Mouse (Mus musculus): ENCODE results near the gene Smoc1.

The Smoc1 gene

GRCm38 (mm10) chr12:81026277-81026994 is at the start of gene Smoc1:
TSS of gene Smoc1 (plus strand) at chr12:81026808.
- DNase-seq (ENCODE audit: extremely low spot score, low read depth, low spot score): no peak

DNA sequence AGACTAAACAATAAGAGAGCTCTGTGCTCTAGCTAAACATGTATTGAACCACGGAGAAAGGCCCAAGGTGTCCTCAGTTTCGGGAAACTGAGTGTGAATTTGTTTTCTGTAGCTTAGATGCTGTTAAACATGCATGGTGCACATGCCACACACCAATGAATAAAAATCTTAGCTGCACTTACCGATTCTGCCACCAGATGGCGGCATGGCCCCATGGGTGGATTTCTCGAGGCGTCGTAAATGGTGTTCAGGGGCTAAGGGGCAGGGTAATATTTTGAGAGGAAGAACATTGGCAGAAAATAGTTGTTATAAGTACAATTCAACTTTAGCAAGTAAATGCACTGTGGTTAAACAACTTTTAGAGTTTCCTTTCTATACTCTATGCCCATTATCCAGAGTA is 44.3 kb upstream of the Smoc1 start:
- peak; percentile 73 for DNase-seq (ENCODE audit: extremely low spot score, low read depth, low spot score)

GRCm38 (mm10) chr12:80983695-80984094 is 42.9 kb upstream of the Smoc1 start:
- no peak for DNase-seq (ENCODE audit: extremely low spot score, low read depth, low spot score)

- no peak for DNase-seq (ENCODE audit: extremely low spot score, low read depth, low spot score)
Measured at GRCm38 (mm10) chr12:80986628-80987027, 40.0 kb upstream of the Smoc1 start.

DNA sequence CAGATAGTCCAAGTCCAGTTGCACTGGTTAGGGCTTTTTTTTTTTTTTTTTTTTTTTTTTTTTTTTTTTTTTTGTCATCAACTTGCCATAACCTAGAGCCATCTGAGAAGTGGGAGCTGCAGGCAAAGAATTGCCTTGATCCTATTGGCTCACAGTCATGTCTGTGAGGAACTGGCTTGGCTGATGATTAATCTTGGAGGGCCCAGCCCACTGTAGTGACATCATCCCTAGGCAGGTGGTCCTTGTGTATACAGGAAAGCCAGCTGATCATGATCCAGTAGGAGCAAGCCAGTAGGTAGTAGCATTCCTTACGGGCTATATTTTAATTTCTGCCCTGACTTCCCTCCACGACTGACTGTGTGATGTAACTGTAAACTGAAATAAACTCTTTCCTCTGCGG is 38.3 kb upstream of the Smoc1 start:
- no peak for DNase-seq (ENCODE audit: extremely low spot score, low read depth, low spot score)

DNA sequence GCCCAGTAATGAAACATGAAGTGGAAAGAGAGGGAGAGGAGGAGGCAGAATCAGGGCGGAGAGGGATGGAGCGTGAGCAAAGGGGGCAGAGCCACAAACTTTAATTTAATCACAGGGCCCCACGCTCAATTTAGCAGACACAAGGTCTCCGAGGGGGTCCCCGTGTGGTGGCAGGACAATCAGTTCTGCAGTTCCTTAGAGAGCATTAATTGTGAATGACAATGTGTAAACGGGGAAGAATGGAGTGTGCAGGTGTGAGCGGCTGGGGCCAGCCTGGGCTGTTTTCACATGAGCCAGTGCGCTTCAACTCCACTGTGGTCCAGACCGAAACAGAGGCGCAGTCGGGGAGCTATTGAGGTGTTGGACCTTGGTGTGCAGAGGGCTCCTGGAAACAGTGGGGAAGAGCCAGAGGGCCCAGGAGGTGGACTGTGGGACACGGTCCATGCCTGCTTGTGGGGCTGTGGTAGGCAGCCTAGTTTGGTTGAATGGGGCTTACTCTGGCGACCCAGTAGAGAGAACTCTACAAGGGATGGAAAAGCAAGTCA is 35.6 kb upstream of the Smoc1 start:
- no peak for DNase-seq (ENCODE audit: extremely low spot score, low read depth, low spot score)

GRCm38 (mm10) chr12:80991806-80992205 is 34.8 kb upstream of the Smoc1 start:
- no peak for DNase-seq (ENCODE audit: extremely low spot score, low read depth, low spot score)

DNA sequence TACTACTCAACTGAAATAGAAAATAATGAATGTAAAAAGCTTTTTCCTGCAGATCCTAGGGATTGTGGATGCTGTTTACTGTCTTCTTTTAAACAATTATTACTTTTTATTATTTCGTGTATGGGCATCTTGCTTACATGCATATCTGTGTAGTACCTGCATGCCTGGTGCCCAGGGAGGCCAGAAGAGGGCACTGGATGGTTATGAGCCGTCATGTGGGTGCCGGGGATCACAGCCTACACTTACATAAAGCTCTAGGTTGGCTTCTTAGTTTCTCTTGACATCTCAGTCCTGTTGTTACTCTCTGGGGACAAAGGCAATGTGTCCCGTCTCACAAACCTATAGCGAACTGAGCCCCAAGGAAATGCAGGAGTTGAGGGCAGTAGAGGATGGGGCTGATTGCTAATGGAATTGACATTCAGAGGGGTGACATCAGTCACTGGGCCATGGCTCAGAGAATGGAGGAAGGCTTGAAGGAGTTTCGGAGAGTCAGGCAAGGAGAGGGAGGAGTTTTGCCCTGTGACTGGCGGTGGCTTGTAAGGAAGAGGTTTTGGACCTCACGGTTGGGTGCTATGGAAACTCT is 34.0 kb upstream of the Smoc1 start:
- DNase-seq (ENCODE audit: extremely low spot score, low read depth, low spot score): no peak

GRCm38 (mm10) chr12:80993773-80994172 is 32.8 kb upstream of the Smoc1 start:
- DNase-seq (ENCODE audit: extremely low spot score, low read depth, low spot score): no peak

DNA sequence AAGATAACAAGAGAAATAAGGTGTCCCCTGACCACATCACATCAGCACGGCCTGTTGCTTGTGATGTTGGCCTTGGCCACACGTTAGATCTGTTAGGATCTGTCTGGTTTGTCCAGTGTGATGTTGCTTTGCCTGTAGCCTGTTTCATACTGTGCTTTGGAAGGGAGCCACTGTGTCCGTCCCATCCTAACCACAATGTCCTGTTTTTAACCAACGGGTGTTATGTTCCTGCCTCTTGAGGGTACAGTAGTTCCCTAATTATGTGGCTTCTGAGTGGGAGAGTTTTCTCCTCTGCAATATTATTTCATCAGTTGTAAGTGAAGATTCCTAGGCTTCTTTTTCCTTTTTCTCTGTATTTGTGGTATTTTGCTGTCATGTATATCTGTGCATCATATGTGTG is 31.3 kb upstream of the Smoc1 start:
- DNase-seq (ENCODE audit: extremely low spot score, low read depth, low spot score): no peak

DNA sequence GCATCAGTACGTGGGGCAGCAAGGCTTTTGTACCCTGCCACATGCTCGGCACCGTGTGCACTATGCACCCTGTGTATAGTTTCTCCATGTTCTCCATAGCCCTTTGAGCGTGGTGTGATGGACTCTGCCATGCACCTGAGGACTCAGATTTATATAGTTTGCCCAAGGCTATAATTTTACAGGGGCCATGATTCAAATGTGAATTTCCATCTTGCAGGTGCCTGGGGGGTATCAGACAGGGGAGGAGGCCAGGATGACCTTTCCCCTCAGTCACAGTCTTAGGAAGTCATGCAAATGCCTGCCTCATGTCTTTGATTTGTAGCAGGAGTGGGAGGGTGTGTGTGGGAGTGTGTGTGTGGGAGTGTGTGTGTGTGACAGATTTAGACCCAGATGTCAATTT is 29.0 kb upstream of the Smoc1 start:
- DNase-seq (ENCODE audit: extremely low spot score, low read depth, low spot score): no peak

- no peak for DNase-seq (ENCODE audit: extremely low spot score, low read depth, low spot score)
Measured at GRCm38 (mm10) chr12:80998528-80999221, 27.9 kb upstream of the Smoc1 start.

GRCm38 (mm10) chr12:81000924-81001323 is 25.7 kb upstream of the Smoc1 start:
- DNase-seq (ENCODE audit: extremely low spot score, low read depth, low spot score): no peak

GRCm38 (mm10) chr12:81002841-81003635 is 23.6 kb upstream of the Smoc1 start:
- DNase-seq (ENCODE audit: extremely low spot score, low read depth, low spot score): peak; percentile 62

DNA sequence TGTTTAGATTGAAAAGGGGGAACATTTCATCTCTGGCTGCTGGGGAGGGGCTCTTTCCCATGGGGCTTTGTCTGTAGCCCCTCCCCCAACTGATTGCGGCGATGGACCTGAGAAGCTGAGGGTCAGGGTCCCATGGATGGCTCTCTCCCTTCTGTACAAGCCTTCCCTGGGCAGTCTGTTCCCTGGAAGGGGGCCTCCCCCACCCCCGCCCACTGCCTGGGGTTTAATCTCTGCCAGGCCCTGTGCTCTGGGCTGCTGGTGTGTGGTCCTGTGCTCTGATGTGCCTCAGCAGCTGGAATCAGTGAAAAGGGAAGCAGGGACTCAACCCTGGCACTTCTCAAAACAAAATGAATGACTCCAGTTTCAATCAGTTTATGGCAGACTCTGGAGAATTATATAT is 16.8 kb upstream of the Smoc1 start:
- no peak for DNase-seq (ENCODE audit: extremely low spot score, low read depth, low spot score)

- DNase-seq (ENCODE audit: extremely low spot score, low read depth, low spot score): no peak
Measured at GRCm38 (mm10) chr12:81011994-81012393, 14.6 kb upstream of the Smoc1 start.

DNA sequence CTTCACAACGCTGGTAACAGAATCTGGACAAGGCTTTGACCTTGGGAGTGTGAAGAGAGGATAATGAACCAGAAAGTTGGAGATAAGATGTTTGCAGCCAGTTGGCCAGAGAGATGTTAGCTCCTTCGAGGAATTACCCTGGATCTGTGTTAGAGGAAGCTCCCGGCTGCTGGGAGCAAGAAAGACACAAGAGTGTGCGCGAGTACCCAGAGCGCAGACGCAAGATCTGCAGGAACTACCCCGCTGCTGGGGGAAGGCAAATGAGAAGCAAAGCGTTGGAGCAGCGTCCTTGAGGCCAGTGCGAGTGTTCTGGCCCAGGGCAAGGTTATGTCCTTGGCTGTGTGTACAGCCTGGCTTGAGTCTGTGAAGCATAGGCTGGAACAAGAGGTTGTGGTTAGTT is 13.1 kb upstream of the Smoc1 start:
- no peak for DNase-seq (ENCODE audit: extremely low spot score, low read depth, low spot score)

- DNase-seq (ENCODE audit: extremely low spot score, low read depth, low spot score): no peak
Measured at GRCm38 (mm10) chr12:81017624-81018023, 9.0 kb upstream of the Smoc1 start.

DNA sequence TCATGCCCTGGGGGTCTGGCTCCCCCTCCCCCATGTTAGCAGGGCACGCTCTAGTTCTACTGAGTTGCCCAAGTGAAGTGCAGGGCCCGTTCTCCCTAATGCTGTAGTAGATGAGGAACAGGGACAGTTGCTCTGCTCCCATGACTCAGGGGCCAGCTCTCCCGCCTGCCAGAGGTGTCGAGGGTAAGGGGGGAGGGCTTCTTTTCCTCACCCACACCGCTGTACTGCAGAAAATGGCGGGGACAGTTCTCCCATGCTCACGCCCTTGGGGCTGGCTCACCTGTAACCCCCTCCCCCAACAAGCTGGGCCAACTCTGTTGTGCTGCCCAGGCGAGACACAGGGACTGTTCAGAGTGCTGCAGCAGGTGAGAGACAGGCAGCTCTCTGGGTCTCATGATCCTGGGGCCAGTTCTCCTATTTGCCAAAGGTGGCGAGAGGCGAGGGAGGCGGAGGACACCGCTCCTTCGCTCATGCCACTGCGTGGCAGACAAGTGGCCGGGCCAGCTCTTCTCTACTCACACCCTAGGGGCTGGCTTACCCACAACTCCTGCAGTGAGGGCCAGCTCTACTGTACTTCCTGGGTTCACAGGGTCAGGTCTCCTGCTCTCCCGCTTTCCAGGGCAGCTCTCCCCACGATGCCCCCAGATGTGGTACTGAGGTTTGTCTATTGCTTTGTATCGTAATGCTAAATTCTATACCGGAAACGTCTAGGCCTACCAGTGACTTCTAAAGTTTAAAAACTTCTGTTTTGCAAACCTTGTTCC is 7.9 kb upstream of the Smoc1 start:
- no peak for DNase-seq (ENCODE audit: extremely low spot score, low read depth, low spot score)

DNA sequence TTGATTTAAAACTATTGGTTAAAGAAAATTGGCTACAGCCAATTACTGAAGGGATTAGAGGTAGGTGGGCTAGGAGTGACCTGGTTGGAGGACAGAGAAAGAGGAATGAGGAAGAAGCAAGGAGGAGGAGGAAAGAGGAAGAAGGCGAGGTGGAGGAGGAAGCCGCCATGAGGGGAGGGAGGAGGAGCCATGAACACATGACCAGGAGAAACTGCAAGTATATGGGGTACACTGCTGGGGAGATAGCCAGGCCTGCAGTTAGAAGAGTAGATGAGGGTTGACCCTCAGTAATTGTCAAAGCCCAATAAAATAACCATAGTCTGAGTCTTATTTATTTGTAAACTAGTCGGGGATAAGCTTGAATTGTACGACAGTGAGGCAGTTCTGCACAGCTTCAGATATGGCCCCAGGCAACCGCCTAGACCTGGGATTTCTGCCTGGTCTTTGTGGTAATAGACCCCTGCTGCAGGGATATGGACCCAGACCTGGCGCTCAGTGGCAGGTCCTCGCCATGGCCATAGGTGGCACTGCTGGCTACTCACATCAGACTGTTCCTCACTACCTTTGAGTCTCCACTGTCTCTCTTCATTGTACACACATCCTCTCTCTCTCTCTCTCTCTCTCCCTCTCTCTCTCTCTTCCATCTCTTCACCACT is 7.2 kb upstream of the Smoc1 start:
- no peak for DNase-seq (ENCODE audit: extremely low spot score, low read depth, low spot score)

All from hindlimb bud, embryonic 11.5 days (tissue).